Mouse (Mus musculus): Measurements from ENCODE around the gene Csrnp3. TPM values are rescaled to one million over a fixed set of nuclear protein-coding genes. Genes with fewer than 3 reads are reported as not detected.
"Not testable (repeated sequence)": the region's sequence is repeated elsewhere in the genome, so short reads cannot be mapped to it uniquely, and the experiment has no call there.

Csrnp3 gene
- polyA plus RNA-seq (2012; rRNA removed) (2.8 and 3.0 TPM in 2 replicates), polyA plus RNA-seq (2014; fragmentation: Nextera tagmentation; extraction: Ambion mirVana) (3.6 and 4.8 TPM in 2 replicates)

DNA sequence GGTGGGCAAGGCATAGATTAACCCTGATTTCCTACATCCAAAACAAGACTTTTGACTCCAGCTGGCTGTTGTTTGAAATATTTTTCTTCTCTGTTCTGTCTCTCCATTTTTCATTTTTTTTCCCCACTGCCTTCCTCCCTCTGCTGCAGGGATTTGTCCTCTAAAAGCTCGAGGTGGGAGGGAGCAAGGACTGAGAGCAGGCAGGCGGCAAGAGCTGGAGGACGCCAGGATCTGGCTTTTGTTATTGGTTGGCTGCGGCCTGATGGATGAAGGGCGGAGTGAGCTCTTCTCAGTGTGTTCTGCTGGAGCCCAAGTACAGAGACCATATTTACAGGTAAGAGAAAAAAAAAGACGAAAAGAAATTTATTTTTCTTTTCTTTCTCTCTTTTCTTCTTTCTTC lies at the start of gene Csrnp3:
Csrnp3 (plus strand) TSS at position 217 of the 400 bp plus-strand sequence.
- no peaks in the 10 kb centered on the region for H3K27me3 ChIP-seq (ENCODE audit: control insufficient read depth, insufficient read depth, low read length)
- ATAC-seq (ENCODE audit: low FRiP score, low read depth) (peak; percentile 94), DNase-seq (ENCODE audit: low spot score) (peak; percentile 85)
- H3K4me3 ChIP-seq (replicated peaks; ENCODE audit: low read length) = peak within 1 kb of the TSS; percentile 37
- TF ChIP-seq POLR2A (IDR thresholded peaks at IDR 0.05; ENCODE audit: borderline replicate concordance, extremely low read depth, insufficient read depth, insufficient read length) = peak; percentile 52; the same call in 1 of the 2 replicates
- 1% methylated on average over 6 of the region's 6 CpGs for WGBS
- H3K9ac ChIP-seq (ENCODE audit: low read depth, low read length, severe bottlenecking) = peak within 1 kb of the TSS; percentile 43
- no peaks in the 10 kb centered on the region for H3K9me3 ChIP-seq (ENCODE audit: control insufficient read depth, low read length)
- peaks cover 14% of the 10 kb centered on the region for H3K4me1 ChIP-seq (ENCODE audit: control insufficient read depth, insufficient read depth, low read length)
- H3K27ac ChIP-seq (replicated peaks; ENCODE audit: low read depth, low read length) = no peak within 1 kb of the TSS
- H3K4me2 ChIP-seq (replicated peaks; ENCODE audit: low read depth, low read length, severe bottlenecking) = peak within 1 kb of the TSS; percentile 55
- no peaks in the 10 kb centered on the region for H3K36me3 ChIP-seq (ENCODE audit: control insufficient read depth, insufficient read depth, low read length)

DNA sequence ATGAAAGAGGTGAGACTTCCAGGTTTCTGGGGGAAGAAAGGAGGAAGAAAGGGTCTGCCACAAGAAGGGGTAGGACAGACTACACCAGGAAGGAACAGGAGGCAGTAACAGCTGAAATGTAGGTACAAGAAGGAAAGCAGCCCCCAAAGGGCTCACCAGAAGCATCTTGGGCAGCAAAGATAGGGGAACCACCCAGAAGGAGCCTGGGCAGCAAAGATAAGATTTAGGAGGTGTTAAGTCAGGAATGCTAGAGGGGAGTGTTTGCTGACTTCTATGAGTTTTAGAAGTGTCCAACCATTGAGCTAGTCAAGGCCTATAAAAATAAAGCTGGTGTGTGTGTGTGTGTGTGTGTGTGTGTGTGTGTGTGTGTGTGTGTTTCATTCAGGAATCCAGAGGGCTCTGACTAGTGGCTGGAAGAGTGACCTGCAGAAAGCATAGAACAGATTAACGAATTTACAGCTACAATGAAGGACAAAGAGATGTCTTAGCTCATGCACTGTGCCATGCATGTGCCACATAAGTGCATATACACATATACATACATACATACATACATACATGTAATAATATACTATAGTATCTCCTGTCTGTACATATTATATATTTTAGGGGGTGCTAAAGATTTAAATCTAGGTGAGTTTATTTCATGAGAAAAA lies 44.4 kb upstream of the Csrnp3 start:
- Histone ChIP-seq H3K36me3 (ENCODE audit: control insufficient read depth, insufficient read depth, low read length) (no peaks in the 10 kb centered on the region), H3K4me2 (replicated peaks; ENCODE audit: low read depth, low read length, severe bottlenecking) (no peak overlapping the region), H3K4me1 (ENCODE audit: control insufficient read depth, insufficient read depth, low read length) (no peaks in the 10 kb centered on the region), H3K9ac (ENCODE audit: low read depth, low read length, severe bottlenecking) (no peak overlapping the region), H3K9me3 (ENCODE audit: control insufficient read depth, low read length) (0 out of 2 replicates have a peak, but pooled peaks cover 4% of the 10 kb centered on the region), H3K27ac (replicated peaks; ENCODE audit: low read depth, low read length) (no peak overlapping the region), H3K27me3 (ENCODE audit: control insufficient read depth, insufficient read depth, low read length) (no peaks in the 10 kb centered on the region), H3K4me3 (replicated peaks; ENCODE audit: low read length) (no peak overlapping the region)
- no peak for TF ChIP-seq POLR2A (IDR thresholded peaks at IDR 0.05; ENCODE audit: borderline replicate concordance, extremely low read depth, insufficient read depth, insufficient read length)
- DNase-seq (ENCODE audit: low spot score) = no peak
- 84% methylated on average over 1 of the region's 1 CpGs for WGBS
- ATAC-seq (ENCODE audit: low FRiP score, low read depth) = no peak

DNA sequence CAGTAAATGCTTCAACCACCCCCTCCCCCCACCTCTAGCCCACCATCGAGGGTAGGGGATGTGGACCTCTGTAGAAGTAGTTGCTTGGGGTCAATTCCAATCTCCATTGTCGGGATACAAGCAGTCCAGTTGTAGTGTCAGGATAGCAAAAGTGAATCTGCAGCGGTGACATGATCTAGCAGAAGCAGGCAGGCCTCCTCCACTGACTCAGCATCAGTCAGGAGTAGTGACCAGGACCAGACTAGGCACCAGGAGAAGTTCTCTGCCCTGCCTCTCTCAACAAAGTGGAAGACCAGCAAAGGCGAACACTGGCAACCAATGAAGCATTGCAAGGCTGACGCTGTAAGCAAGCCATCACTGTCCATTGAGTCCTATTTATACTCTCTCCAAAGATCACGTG lies 39.0 kb upstream of the Csrnp3 start:
- ATAC-seq (ENCODE audit: low FRiP score, low read depth) (no peak), DNase-seq (ENCODE audit: low spot score) (no peak)
- Histone ChIP-seq H3K36me3 (ENCODE audit: control insufficient read depth, insufficient read depth, low read length) (no peaks in the 10 kb centered on the region), H3K9ac (ENCODE audit: low read depth, low read length, severe bottlenecking) (no peak overlapping the region), H3K4me3 (replicated peaks; ENCODE audit: low read length) (no peak overlapping the region), H3K4me2 (replicated peaks; ENCODE audit: low read depth, low read length, severe bottlenecking) (no peak overlapping the region), H3K27me3 (ENCODE audit: control insufficient read depth, insufficient read depth, low read length) (no peaks in the 10 kb centered on the region), H3K9me3 (ENCODE audit: control insufficient read depth, low read length) (no peaks in the 10 kb centered on the region), H3K4me1 (ENCODE audit: control insufficient read depth, insufficient read depth, low read length) (no peaks in the 10 kb centered on the region), H3K27ac (replicated peaks; ENCODE audit: low read depth, low read length) (no peak overlapping the region)
- TF ChIP-seq POLR2A (IDR thresholded peaks at IDR 0.05; ENCODE audit: borderline replicate concordance, extremely low read depth, insufficient read depth, insufficient read length) = no peak
- 93% methylated on average over 6 of the region's 6 CpGs for WGBS

DNA sequence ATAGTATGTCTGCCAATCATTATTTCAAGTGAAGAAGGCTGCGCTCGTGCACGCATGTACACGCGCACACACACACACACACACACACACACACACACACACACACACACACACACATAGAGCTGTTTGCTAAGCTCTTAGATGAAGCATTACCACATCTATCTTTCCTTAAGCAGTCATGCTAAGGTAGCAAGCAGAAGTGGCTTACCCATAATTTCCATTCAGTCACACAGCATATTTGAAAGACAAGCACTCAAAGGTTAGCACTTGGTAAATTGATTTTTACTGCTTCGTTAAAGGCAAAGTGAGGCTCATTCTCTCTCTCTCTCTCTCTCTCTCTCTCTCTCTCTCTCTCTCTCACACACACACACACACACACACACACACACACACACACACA lies 34.4 kb upstream of the Csrnp3 start:
- DNase-seq (ENCODE audit: low spot score); H3K9me3 ChIP-seq (ENCODE audit: control insufficient read depth, low read length); H3K4me3 ChIP-seq (replicated peaks; ENCODE audit: low read length); H3K4me2 ChIP-seq (replicated peaks; ENCODE audit: low read depth, low read length, severe bottlenecking); H3K36me3 ChIP-seq (ENCODE audit: control insufficient read depth, insufficient read depth, low read length); H3K27ac ChIP-seq (replicated peaks; ENCODE audit: low read depth, low read length); H3K9ac ChIP-seq (ENCODE audit: low read depth, low read length, severe bottlenecking); H3K27me3 ChIP-seq (ENCODE audit: control insufficient read depth, insufficient read depth, low read length); H3K4me1 ChIP-seq (ENCODE audit: control insufficient read depth, insufficient read depth, low read length); ATAC-seq (ENCODE audit: low FRiP score, low read depth): not testable (repeated sequence)
- WGBS = 91% methylated on average over 6 of the region's 6 CpGs

DNA sequence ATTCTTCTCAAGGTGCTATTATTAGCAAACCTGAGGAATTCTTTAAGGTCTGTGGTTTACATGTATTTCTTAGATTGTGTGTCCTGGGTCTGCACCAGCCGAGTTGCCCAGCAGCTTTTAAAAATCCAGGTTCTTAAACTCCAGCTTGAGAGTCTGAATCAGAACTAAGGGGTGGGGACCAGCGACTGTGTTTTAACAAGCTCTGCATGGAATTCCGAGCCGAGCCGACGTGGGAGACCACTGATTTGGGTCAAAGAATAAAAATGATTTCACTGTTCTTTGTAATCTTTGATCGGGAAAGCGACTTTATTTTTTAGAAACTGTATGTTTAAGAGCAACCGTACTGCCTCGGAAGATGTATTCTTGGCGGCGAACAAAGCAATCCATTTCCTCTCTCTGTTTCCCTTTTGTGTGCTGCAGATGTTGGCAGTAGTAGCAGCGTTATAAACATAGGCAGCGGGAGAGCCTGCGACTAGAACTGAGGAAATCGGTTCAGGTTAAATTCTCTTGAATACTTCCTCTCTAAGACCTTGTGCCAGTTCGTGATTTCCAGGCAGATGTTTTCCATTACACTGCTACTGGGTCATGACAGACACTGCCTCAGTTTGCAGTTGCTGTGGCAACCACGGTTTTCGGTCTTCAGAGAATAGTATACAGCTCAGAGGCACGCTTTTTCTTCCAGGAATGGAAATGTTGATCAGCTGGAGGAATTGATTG lies 27.3 kb upstream of the Csrnp3 start:
- Histone ChIP-seq H3K9ac (ENCODE audit: low read depth, low read length, severe bottlenecking) (peak overlapping the region; percentile 31), H3K36me3 (ENCODE audit: control insufficient read depth, insufficient read depth, low read length) (no peaks in the 10 kb centered on the region), H3K4me1 (ENCODE audit: control insufficient read depth, insufficient read depth, low read length) (peaks cover 6% of the 10 kb centered on the region), H3K4me2 (replicated peaks; ENCODE audit: low read depth, low read length, severe bottlenecking) (peak overlapping the region; percentile 47), H3K4me3 (replicated peaks; ENCODE audit: low read length) (peak overlapping the region; percentile 31), H3K9me3 (ENCODE audit: control insufficient read depth, low read length) (no peaks in the 10 kb centered on the region), H3K27me3 (ENCODE audit: control insufficient read depth, insufficient read depth, low read length) (no peaks in the 10 kb centered on the region), H3K27ac (replicated peaks; ENCODE audit: low read depth, low read length) (peak overlapping the region; percentile 82)
- no peak for TF ChIP-seq POLR2A (IDR thresholded peaks at IDR 0.05; ENCODE audit: borderline replicate concordance, extremely low read depth, insufficient read depth, insufficient read length)
- peak; percentile 91 for ATAC-seq (ENCODE audit: low FRiP score, low read depth)
- WGBS = 14% methylated on average over 20 of the region's 20 CpGs
- DNase-seq (ENCODE audit: low spot score) = peak; percentile 92

All from limb, embryonic 14.5 days (tissue).